Mouse (Mus musculus) stomach, embryonic 16.5 days (tissue): ENCODE results near the gene Acd. TPM values are rescaled to one million over a fixed set of nuclear protein-coding genes. Genes with fewer than 3 reads are reported as not detected.

Experiments used
- ATAC-seq: fragments of 200-750 bp; cut with Nextera tagmentation; 2 replicates; pipeline ENCODE4 v1.8.0; 2017; ENCODE audit warnings: moderate number of reproducible peaks, moderate TSS enrichment; ENCODE audit not compliant: insufficient read depth, low FRiP score
- H3K27ac ChIP-seq: fragments of 300-500 bp; sonication (generic); 2 replicates; pipeline ENCODE4 v1.5.1; 2014; ENCODE audit warnings: low read length
- H3K27me3 ChIP-seq: fragments of 300-500 bp; sonication (generic); 2 replicates; pipeline ENCODE4 v1.6.1; 2014; ENCODE audit warnings: low read length, control low read depth, mixed read lengths; ENCODE audit not compliant: control insufficient read depth, insufficient read depth
- H3K36me3 ChIP-seq: fragments of 300-500 bp; sonication (generic); 2 replicates; pipeline ENCODE4 v1.6.1; 2014; ENCODE audit warnings: low read length; ENCODE audit not compliant: control insufficient read depth, insufficient read depth
- H3K4me1 ChIP-seq: fragments of 300-500 bp; sonication (generic); 2 replicates; pipeline ENCODE4 v1.6.1; 2014; ENCODE audit warnings: low read length, control low read depth, mixed read lengths; ENCODE audit not compliant: control insufficient read depth, insufficient read depth
- H3K4me2 ChIP-seq: fragments of 300-500 bp; sonication (generic); 2 replicates; pipeline ENCODE4 v1.6.1; 2014; ENCODE audit warnings: low read depth, low read length, mixed read lengths
- H3K4me3 ChIP-seq: fragments of 300-500 bp; sonication (generic); replicated peaks from 2 replicates; pipeline ENCODE4 v1.5.1; 2014; ENCODE audit warnings: mild to moderate bottlenecking, low read length
- H3K9ac ChIP-seq: fragments of 300-500 bp; sonication (generic); 2 replicates; pipeline ENCODE4 v1.6.1; 2014; ENCODE audit warnings: low read length
- H3K9me3 ChIP-seq: fragments of 300-500 bp; sonication (generic); replicated peaks from 2 replicates; pipeline ENCODE4 v1.6.1; 2016; ENCODE audit warnings: low read length, control low read depth; ENCODE audit not compliant: control insufficient read depth
- WGBS: fragments of 180-500 bp; shearing (Covaris S2); extraction: QIAGEN DNeasy Blood & Tissue Kit; methylation state at CpG from one replicate; pipeline ENCODE4 v1.1.7; 2014; 5-methylcytosine and 5-hydroxymethylcytosine counted together
- polyA plus RNA-seq: library from polyadenylated mRNA; unstranded; fragments of >200 nt; fragmentation: Nextera tagmentation; extraction: Ambion mirVana; gene quantifications from 2 replicates; pipeline ENCODE4 v1.2.1, GENCODE M21; 2015

The Acd gene
- polyA plus RNA-seq, 1 experiment from 2014 or later, result 54.0 TPM

DNA sequence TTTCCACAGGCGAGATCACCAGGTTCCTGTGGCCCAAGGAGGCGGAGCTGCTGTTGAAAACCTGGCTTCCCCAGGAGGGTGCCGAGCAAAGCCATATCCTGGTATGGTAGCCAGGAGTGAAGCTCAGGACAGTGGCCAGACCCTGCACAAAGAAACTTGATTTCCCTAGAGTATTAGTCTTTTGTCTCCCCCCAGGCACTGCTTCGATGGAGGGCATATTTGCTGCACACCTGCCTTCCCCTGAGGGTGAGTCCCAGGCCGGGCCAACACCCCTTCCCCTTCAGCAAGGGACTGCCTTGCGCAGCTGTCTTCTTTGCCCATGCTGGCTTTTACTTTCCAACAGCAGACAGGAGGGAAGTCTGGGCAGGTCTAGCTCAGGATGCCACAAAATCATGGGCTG lies 14.4 kb downstream of the Acd start:
- Histone ChIP-seq H3K36me3 (peaks cover 8% of the 10 kb centered on the region; the same call in 1 of the 2 replicates), H3K4me3 (no peak overlapping the region), H3K9ac (no peak overlapping the region), H3K4me1 (no peaks in the 10 kb centered on the region), H3K9me3 (no peaks in the 10 kb centered on the region), H3K27me3 (no peaks in the 10 kb centered on the region), H3K4me2 (no peak overlapping the region), H3K27ac (no peak overlapping the region)
- ATAC-seq, result no peak
- 61% methylated on average over 6 of the region's 6 CpGs for WGBS

GRCm38 (mm10) chr8:105685796-105686308 lies 15.1 kb downstream of the Acd start, which contains the start of gene Carmil2:
TSS of gene Carmil2 (plus strand) at chr8:105686274.
- peak; percentile 63; the same call in 1 of the 2 replicates for ATAC-seq
- Histone ChIP-seq H3K4me1 (no peaks in the 10 kb centered on the region), H3K27ac (no peak within 1 kb of the TSS), H3K4me3 (0 out of 2 replicates have a peak within 1 kb of the TSS, but pooled peaks have one; percentile 10), H3K9ac (peak within 1 kb of the TSS; percentile 49; the same call in 1 of the 2 replicates), H3K4me2 (peak within 1 kb of the TSS; percentile 45), H3K9me3 (no peaks in the 10 kb centered on the region), H3K36me3 (peaks cover 8% of the 10 kb centered on the region; the same call in 1 of the 2 replicates), H3K27me3 (no peaks in the 10 kb centered on the region)
- 5% methylated on average over 26 of the region's 26 CpGs for WGBS

DNA sequence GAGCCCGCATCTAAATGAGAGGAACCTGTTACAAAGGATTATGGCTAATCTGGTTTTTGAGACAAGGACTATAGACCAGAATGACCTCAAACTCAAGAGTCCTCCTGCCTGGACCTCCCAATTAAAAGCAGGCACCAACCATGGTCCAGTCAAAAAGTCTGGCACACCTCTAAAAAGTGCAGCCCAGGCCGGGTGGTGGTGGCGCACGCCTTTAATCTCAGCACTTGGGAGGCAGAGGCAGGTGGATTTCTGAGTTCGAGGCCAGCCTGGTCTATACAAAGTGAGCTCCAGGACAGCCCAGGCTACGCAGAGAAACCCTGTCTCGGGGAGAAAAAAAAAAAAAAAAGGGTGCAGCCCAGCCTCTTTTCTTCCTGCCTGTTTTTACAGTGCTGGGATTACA lies 15.6 kb downstream of the Acd start:
- no peaks in the 10 kb centered on the region for H3K9me3 ChIP-seq
- H3K36me3 ChIP-seq, result peaks cover 12% of the 10 kb centered on the region
- no peak overlapping the region; the same call in 1 of the 2 replicates for H3K4me2 ChIP-seq
- H3K27ac ChIP-seq, result no peak overlapping the region
- no peak for ATAC-seq
- WGBS, result 72% methylated on average over 7 of the region's 7 CpGs
- no peaks in the 10 kb centered on the region for H3K4me1 ChIP-seq
- no peak overlapping the region for H3K9ac ChIP-seq
- no peaks in the 10 kb centered on the region for H3K27me3 ChIP-seq
- no peak overlapping the region for H3K4me3 ChIP-seq

DNA sequence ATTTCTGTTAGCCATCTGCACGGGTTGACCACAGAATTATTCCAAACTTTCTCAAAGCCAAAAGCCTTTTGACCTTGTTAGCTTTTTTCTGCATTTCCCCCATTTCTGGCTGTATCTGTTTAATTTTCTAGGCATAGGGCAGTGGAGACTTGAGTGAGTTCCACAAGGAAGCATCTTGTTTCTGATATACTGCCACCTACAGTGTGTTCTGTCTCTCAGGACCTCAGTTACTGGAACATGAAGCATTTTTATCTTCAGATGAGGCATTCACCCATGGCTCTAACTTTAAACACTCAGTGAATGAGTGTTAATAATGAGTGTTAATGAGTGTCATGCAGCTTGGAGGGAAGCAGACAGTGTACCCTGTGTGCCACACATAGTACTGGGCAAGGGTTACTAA lies 23.0 kb downstream of the Acd start:
- no peaks in the 10 kb centered on the region for H3K27me3 ChIP-seq
- no peaks in the 10 kb centered on the region for H3K4me1 ChIP-seq
- ATAC-seq, result no peak
- H3K9me3 ChIP-seq, result no peaks in the 10 kb centered on the region
- H3K4me3 ChIP-seq, result no peak overlapping the region
- 85% methylated on average over 1 of the region's 1 CpGs for WGBS
- no peak overlapping the region for H3K4me2 ChIP-seq
- H3K9ac ChIP-seq, result no peak overlapping the region
- H3K36me3 ChIP-seq, result peaks cover 40% of the 10 kb centered on the region
- H3K27ac ChIP-seq, result no peak overlapping the region

GRCm38 (mm10) chr8:105661167-105661566 lies 39.7 kb downstream of the Acd start:
- Histone ChIP-seq H3K36me3 (peaks cover 13% of the 10 kb centered on the region; the same call in 1 of the 2 replicates), H3K4me3 (no peak overlapping the region), H3K27ac (no peak overlapping the region), H3K4me1 (no peaks in the 10 kb centered on the region), H3K4me2 (no peak overlapping the region), H3K9ac (no peak overlapping the region), H3K27me3 (no peaks in the 10 kb centered on the region), H3K9me3 (no peaks in the 10 kb centered on the region)
- WGBS, result 74% methylated on average over 3 of the region's 3 CpGs
- no peak for ATAC-seq

- Histone ChIP-seq H3K36me3 (no peaks in the 10 kb centered on the region), H3K4me1 (no peaks in the 10 kb centered on the region), H3K4me3 (no peak overlapping the region), H3K9me3 (no peaks in the 10 kb centered on the region), H3K27ac (no peak overlapping the region), H3K4me2 (no peak overlapping the region), H3K9ac (no peak overlapping the region), H3K27me3 (no peaks in the 10 kb centered on the region)
- ATAC-seq, result no peak
Measured at GRCm38 (mm10) chr8:105657641-105658040, 43.3 kb downstream of the Acd start.

DNA sequence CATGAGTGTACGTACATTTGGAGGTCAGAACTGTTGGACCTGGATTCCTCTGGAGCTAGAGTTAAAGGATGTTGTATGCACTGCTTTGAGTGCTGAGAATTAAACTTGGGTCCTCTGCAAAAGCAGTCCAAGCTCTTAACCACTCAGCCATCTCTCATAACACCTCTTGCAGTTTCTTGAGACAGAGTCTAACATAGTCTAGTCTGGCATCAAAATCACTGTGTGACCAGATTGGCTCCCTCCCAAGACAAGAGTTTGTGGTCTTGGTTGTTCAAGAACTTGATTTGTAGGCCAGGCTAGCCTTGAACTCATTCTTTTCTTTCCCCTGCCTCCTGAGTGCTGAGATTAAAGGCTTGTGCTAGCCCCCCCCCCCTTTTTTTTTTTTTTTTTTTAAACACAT lies 52.0 kb downstream of the Acd start:
- H3K27ac ChIP-seq, result no peak overlapping the region
- peaks cover 10% of the 10 kb centered on the region for H3K36me3 ChIP-seq
- H3K27me3 ChIP-seq, result no peaks in the 10 kb centered on the region
- no peaks in the 10 kb centered on the region for H3K4me1 ChIP-seq
- no peak overlapping the region for H3K4me2 ChIP-seq
- no peak for ATAC-seq
- H3K9ac ChIP-seq, result no peak overlapping the region
- WGBS, result 95% methylated on average over 1 of the region's 1 CpGs
- H3K9me3 ChIP-seq, result no peaks in the 10 kb centered on the region
- no peak overlapping the region for H3K4me3 ChIP-seq

Other genes with a start within 250 kb of the Acd start
- 70.3 and 79.3 TPM in 2 replicates for gene Tppp3, start 229.6 kb downstream of the Acd start, polyA plus RNA-seq
- 33.8 and 34.6 TPM in 2 replicates for gene Zdhhc1, start 204.2 kb downstream of the Acd start, polyA plus RNA-seq
- 2.5 and 2.8 TPM in 2 replicates for gene Hsd11b2, start 182.3 kb downstream of the Acd start, polyA plus RNA-seq
- 83.5 and 90.6 TPM in 2 replicates for gene Atp6v0d1, start 135.1 kb downstream of the Acd start, polyA plus RNA-seq
- 21.9 and 23.3 TPM in 2 replicates for gene Ripor1, start 95.8 kb downstream of the Acd start, polyA plus RNA-seq
- 76.0 and 76.1 TPM in 2 replicates for gene Ctcf, start 64.5 kb downstream of the Acd start, polyA plus RNA-seq
- gene Agrp, start 63.7 kb downstream of the Acd start, polyA plus RNA-seq, result 0.81 and 0.99 TPM in 2 replicates
- gene Carmil2, start 14.8 kb downstream of the Acd start, polyA plus RNA-seq, result 0.55 and 0.74 TPM in 2 replicates
- gene Pard6a, start within 50 bp of the Acd start, polyA plus RNA-seq, result 13.2 and 16.5 TPM in 2 replicates
- gene 4933405L10Rik, start 6.6 kb upstream of the Acd start, polyA plus RNA-seq, result not detected in 2 replicates
- 13.8 and 14.9 TPM in 2 replicates for gene Enkd1, start 7.1 kb upstream of the Acd start, polyA plus RNA-seq
- 18.1 and 24.7 TPM in 2 replicates for gene Gfod2, start 57.6 kb upstream of the Acd start, polyA plus RNA-seq
- 13.7 and 14.1 TPM in 2 replicates for gene Ranbp10, start 126.2 kb upstream of the Acd start, polyA plus RNA-seq
- gene Tsnaxip1, start 126.6 kb upstream of the Acd start, polyA plus RNA-seq, result 0.10 and 0.18 TPM in 2 replicates
- gene Cenpt, start 152.2 kb upstream of the Acd start, polyA plus RNA-seq, result 39.4 and 41.0 TPM in 2 replicates
- 49.3 and 54.5 TPM in 2 replicates for gene Thap11, start 154.0 kb upstream of the Acd start, polyA plus RNA-seq
- 140 and 208 TPM in 2 replicates for gene Nutf2, start 159.5 kb upstream of the Acd start, polyA plus RNA-seq
- 41.8 and 46.4 TPM in 2 replicates for gene Edc4, start 179.8 kb upstream of the Acd start, polyA plus RNA-seq
- 0.55 TPM in 1 of 2 replicates, not detected in the other for gene Nrn1l, start 192.5 kb upstream of the Acd start, polyA plus RNA-seq
- gene Pskh1, start 199.3 kb upstream of the Acd start, polyA plus RNA-seq, result 30.4 and 33.1 TPM in 2 replicates
- gene Ctrl, start 232.8 kb upstream of the Acd start, polyA plus RNA-seq, result 3.9 and 5.9 TPM in 2 replicates
- gene Psmb10, start 237.3 kb upstream of the Acd start, polyA plus RNA-seq, result 55.0 and 59.5 TPM in 2 replicates
- 4.2 and 5.0 TPM in 2 replicates for gene Lcat, start 242.3 kb upstream of the Acd start, polyA plus RNA-seq